Mouse (Mus musculus) neural tube, embryonic 13.5 days (tissue): Measurements from ENCODE around the gene Zfp82. TPM values are rescaled to one million over a fixed set of nuclear protein-coding genes. Genes with fewer than 3 reads are reported as not detected.
"Not testable (repeated sequence)": the region's sequence is repeated elsewhere in the genome, so short reads cannot be mapped to it uniquely, and the experiment has no call there.

ENCODE experiments used
- ATAC-seq: fragments of 200-750 bp; cut with Nextera tagmentation; 2 replicates; pipeline ENCODE4 v1.8.0; 2017; ENCODE audit warnings: low read depth, mild to moderate bottlenecking, moderate TSS enrichment, moderate library complexity
- H3K27ac ChIP-seq: fragments of 300-500 bp; sonication (generic); replicated peaks from 2 replicates; pipeline ENCODE4 v1.5.1; 2015; ENCODE audit warnings: moderate library complexity, mild to moderate bottlenecking, inconsistent platforms
- H3K27me3 ChIP-seq: fragments of 300-500 bp; sonication (generic); 2 replicates; pipeline ENCODE4 v1.6.1; 2015; ENCODE audit warnings: mild to moderate bottlenecking, inconsistent platforms
- H3K36me3 ChIP-seq: fragments of 300-500 bp; sonication (generic); 2 replicates; pipeline ENCODE4 v1.6.1; 2015; ENCODE audit warnings: mild to moderate bottlenecking, inconsistent platforms
- H3K4me1 ChIP-seq: fragments of 300-500 bp; sonication (generic); replicated peaks from 2 replicates; pipeline ENCODE4 v1.6.1; 2015; ENCODE audit warnings: inconsistent platforms
- H3K4me2 ChIP-seq: fragments of 300-500 bp; sonication (generic); 2 replicates; pipeline ENCODE4 v1.6.1; 2015; ENCODE audit warnings: inconsistent platforms, mild to moderate bottlenecking, moderate library complexity
- H3K4me3 ChIP-seq: fragments of 300-500 bp; sonication (generic); 2 replicates; pipeline ENCODE4 v1.5.1; 2015; ENCODE audit warnings: mild to moderate bottlenecking, inconsistent platforms
- H3K9ac ChIP-seq: fragments of 300-500 bp; sonication (generic); 2 replicates; pipeline ENCODE4 v1.6.1; 2015; ENCODE audit warnings: moderate library complexity, mild to moderate bottlenecking, inconsistent platforms
- H3K9me3 ChIP-seq: fragments of 300-500 bp; sonication (generic); 2 replicates; pipeline ENCODE4 v1.6.1; 2016; ENCODE audit warnings: inconsistent platforms
- WGBS: fragments of 180-500 bp; shearing (Covaris S2); methylation state at CpG from one replicate; pipeline ENCODE4 v1.1.7; 2015; 5-methylcytosine and 5-hydroxymethylcytosine counted together
- polyA plus RNA-seq: library from polyadenylated mRNA; unstranded; fragments of >200 nt; fragmentation: Nextera tagmentation; extraction: Ambion mirVana; gene quantifications from 2 replicates; pipeline ENCODE4 v1.2.1, GENCODE M21; 2015

Zfp82 gene
- polyA plus RNA-seq = 12.0 and 14.2 TPM in 2 replicates

DNA sequence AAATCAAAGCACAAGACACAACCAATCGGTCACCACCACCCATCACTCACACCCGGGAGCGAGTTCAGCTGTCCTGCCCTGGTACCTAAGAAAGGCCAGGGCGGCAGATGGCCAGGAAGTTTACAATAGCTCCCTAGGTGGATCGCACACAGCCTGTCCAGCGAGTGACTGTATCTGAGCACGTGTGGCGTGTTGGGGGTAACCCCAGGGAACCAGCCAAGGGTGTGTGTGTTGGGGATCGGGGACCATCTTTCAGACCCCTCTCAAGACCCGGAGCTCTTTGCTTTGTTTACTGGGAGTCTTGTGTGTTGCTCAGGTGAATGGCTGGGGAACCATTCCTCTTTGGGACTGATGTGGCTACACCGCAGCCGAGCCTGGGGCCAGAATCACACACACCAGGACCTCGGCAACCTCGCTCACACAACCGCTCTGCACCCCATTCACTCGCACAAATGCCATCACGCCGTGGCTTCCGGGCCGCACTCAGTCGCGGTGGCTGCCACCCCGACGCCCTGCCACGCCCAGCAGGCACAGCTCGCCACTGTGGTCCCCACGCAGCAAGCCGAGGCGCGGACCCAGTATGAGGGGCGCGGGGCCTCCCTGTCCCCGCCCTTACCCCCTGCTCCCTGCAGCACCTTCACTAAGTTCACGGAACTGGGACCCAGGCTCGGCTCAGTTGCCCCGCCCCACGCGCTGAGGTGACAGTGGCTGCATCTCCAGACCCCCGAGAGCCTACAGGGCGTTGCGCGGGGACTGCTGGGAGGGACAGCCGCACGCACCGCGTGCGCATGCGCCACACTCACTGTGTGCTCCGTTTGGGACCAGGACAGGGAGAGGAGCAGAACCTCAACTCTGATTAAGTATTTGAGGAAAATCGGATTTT, at the start of gene Zfp82:
TSS of gene Zfp82 (minus strand) at position 755 of the 883 bp plus-strand sequence.
- no peaks in the 10 kb centered on the region for H3K9me3 ChIP-seq
- WGBS = under 1% methylated on average over 50 of the region's 50 CpGs
- peak within 1 kb of the TSS; percentile 87 for H3K9ac ChIP-seq
- H3K4me3 ChIP-seq = peak within 1 kb of the TSS; percentile 80
- H3K4me1 ChIP-seq = peaks cover 14% of the 10 kb centered on the region; the same call in 1 of the 2 replicates
- peak; percentile 92 for ATAC-seq
- no peaks in the 10 kb centered on the region for H3K27me3 ChIP-seq
- H3K27ac ChIP-seq = peak within 1 kb of the TSS; percentile 90
- peaks cover 50% of the 10 kb centered on the region for H3K36me3 ChIP-seq
- peak within 1 kb of the TSS; percentile 95 for H3K4me2 ChIP-seq

DNA sequence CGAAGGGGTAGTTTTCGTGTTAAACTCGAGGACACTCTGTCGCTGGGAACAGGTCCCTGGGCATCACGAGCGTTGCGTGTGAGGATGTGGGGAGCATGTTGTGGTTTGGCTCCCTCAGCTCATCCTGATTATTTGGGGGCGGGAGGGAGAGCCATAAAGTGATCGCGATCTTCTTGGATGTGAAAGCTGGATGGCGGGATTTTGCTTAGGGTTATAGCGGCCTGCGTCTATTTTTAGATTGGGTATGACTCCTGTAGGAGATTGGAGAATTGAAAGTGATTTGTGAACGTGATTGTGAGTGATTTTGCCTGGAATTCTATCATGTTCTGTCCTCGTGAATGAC, 49.5 kb upstream of the Zfp82 start:
- Histone ChIP-seq H3K36me3 (peaks cover 18% of the 10 kb centered on the region), H3K27ac (peak overlapping the region; percentile 83), H3K9me3 (no peaks in the 10 kb centered on the region), H3K27me3 (no peaks in the 10 kb centered on the region), H3K9ac (peak overlapping the region; percentile 81), H3K4me3 (peak overlapping the region; percentile 77), H3K4me2 (peak overlapping the region; percentile 68), H3K4me1 (peaks cover 13% of the 10 kb centered on the region)
- ATAC-seq = peak; percentile 12; the same call in 1 of the 2 replicates
- 5% methylated on average over 15 of the region's 15 CpGs for WGBS

DNA sequence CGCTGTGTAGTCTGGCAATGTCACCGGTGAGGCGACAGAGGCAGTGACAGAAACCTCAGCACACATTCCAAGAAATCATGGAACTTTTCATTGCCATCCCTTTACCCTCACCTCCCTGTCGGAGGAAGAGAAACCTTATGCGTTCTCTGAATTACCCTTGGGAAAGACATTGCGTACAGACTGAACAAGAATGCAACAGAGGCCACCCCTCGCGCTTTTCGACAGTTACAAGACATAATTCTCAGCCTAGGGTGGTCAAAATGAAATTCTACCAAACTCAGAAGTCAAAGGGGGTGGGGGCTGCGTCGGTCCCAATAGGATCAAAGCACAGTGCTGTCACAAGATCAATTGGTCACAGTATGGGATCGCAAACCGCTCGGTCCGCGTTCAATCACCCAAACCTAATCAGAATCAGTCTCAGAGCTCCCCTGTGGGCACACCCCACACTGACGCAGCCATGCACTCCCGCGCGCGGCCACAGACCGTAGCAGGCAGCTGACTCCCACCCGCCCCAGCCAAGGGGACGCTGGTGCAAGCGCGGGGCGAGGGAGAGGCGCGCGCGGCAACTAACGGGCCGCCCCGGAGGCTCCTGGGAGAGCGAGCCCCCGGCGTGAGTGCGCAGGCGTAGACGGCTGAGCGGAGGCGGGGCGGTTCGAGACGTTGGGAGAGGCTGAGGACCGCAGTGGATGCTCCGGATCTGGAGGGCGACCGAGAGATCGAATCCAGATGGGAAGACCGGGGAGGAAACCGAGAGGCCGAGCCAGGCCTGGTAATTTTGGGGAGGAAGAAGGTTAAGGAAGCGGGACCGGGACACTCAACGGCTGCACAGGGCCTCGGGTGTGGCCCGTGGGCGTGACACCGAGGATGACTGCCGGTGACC, 48.8 kb upstream of the Zfp82 start, which contains the start of gene Zfp382:
TSS of gene Zfp382 (plus strand) at position 635 of the 880 bp plus-strand sequence.
- Histone ChIP-seq H3K27me3 (no peaks in the 10 kb centered on the region), H3K4me1 (peaks cover 13% of the 10 kb centered on the region), H3K36me3 (peaks cover 12% of the 10 kb centered on the region; the same call in 1 of the 2 replicates), H3K4me3 (peak within 1 kb of the TSS; percentile 77), H3K27ac (peak within 1 kb of the TSS; percentile 83), H3K9ac (peak within 1 kb of the TSS; percentile 81), H3K9me3 (0 out of 2 replicates have a peak, but pooled peaks cover under 1% of the 10 kb centered on the region), H3K4me2 (peak within 1 kb of the TSS; percentile 68)
- ATAC-seq = peak; percentile 96
- 1% methylated on average over 61 of the region's 61 CpGs for WGBS

DNA sequence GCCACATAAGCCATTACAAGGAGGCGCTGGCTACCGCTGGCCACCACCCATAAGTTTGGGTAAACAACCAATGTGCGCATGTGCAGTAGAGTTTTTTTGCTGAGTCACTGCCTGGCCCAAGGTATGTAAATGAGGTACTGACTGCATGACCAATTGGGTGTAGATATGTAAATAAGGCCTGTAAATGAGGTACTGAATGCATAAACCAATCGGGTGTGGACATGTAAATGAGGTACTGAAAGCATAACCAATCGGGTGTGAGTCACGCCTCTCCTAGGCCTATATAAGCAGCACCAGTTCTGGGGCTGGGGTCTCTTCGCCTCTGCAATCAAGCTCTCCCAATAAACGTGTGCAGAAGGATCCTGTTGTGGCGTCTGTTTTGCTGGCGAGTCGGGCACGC, 45.2 kb upstream of the Zfp82 start:
- 94% methylated on average over 12 of the region's 12 CpGs for WGBS
- not testable (repeated sequence) for ATAC-seq, H3K27ac ChIP-seq, H3K4me1 ChIP-seq, H3K4me2 ChIP-seq, H3K9me3 ChIP-seq, H3K4me3 ChIP-seq, H3K36me3 ChIP-seq, H3K9ac ChIP-seq, H3K27me3 ChIP-seq

GRCm38 (mm10) chr7:30116076-30116475, 43.4 kb upstream of the Zfp82 start:
- H3K4me2 ChIP-seq = no peak overlapping the region
- H3K9me3 ChIP-seq = 0 out of 2 replicates have a peak, but pooled peaks cover 6% of the 10 kb centered on the region
- WGBS = 97% methylated on average over 5 of the region's 5 CpGs
- no peak overlapping the region for H3K9ac ChIP-seq
- ATAC-seq = no peak
- no peak overlapping the region for H3K27ac ChIP-seq
- H3K4me1 ChIP-seq = peaks cover 1% of the 10 kb centered on the region; the same call in 1 of the 2 replicates
- no peaks in the 10 kb centered on the region for H3K36me3 ChIP-seq
- H3K4me3 ChIP-seq = no peak overlapping the region
- H3K27me3 ChIP-seq = no peaks in the 10 kb centered on the region

GRCm38 (mm10) chr7:30099297-30099696, 26.6 kb upstream of the Zfp82 start:
- no peak overlapping the region for H3K4me3 ChIP-seq
- H3K4me1 ChIP-seq = peaks cover 21% of the 10 kb centered on the region
- H3K27me3 ChIP-seq = no peaks in the 10 kb centered on the region
- no peak for ATAC-seq
- 96% methylated on average over 13 of the region's 13 CpGs for WGBS
- H3K9me3 ChIP-seq = peaks cover 18% of the 10 kb centered on the region
- H3K36me3 ChIP-seq = peaks cover 65% of the 10 kb centered on the region
- H3K9ac ChIP-seq = no peak overlapping the region
- H3K4me2 ChIP-seq = no peak overlapping the region
- H3K27ac ChIP-seq = no peak overlapping the region

DNA sequence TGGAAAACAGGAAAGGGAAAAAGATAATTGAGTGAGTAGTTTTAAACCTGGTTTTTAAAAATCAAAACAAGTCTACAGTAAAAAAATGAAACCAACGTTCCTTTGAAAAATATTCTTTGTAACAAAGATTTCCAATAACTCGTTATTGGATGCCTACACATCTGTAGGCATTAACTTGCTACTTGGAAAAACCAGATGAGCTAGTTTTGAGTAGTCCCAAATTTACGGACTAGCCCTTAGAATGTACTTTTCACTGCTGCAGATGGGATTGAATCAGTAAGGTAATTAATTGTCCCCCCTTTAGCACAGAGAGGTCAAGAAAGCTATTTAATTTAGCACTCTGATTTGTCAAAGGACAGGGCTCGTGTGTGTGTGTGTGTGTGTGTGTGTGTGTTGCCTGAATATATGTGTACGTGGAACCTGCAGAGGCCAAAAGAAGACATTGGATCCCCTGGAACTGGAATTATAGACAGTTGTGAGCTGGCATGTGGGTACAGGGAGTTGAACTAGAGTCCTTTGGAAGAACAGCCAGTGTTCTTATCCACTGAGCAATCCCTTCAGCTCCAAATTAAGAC, 22.9 kb upstream of the Zfp82 start:
- WGBS = 4% methylated on average over 5 of the region's 5 CpGs
- no peaks in the 10 kb centered on the region for H3K9me3 ChIP-seq
- H3K27ac ChIP-seq = peak overlapping the region; percentile 98
- H3K4me2 ChIP-seq = peak overlapping the region; percentile 84
- peaks cover 29% of the 10 kb centered on the region for H3K4me1 ChIP-seq
- H3K9ac ChIP-seq = peak overlapping the region; percentile 88
- no peaks in the 10 kb centered on the region for H3K27me3 ChIP-seq
- H3K36me3 ChIP-seq = peaks cover 34% of the 10 kb centered on the region
- no peak for ATAC-seq
- peak overlapping the region; percentile 62 for H3K4me3 ChIP-seq

- peak within 1 kb of the TSS; percentile 84 for H3K4me2 ChIP-seq
- WGBS = under 1% methylated on average over 26 of the region's 26 CpGs
- ATAC-seq = peak; percentile 77
These were observed 22.1 kb upstream of the Zfp82 start, which contains the start of gene Zfp260 for GRCm38 (mm10) chr7:30094646-30095429. Zfp260 (plus strand) TSS chr7:30094777.

GRCm38 (mm10) chr7:30093918-30094415, 21.3 kb upstream of the Zfp82 start:
- H3K36me3 ChIP-seq = peaks cover 17% of the 10 kb centered on the region
- peak overlapping the region; percentile 62 for H3K4me3 ChIP-seq
- peak overlapping the region; percentile 84 for H3K4me2 ChIP-seq
- peak overlapping the region; percentile 98; the same call in 1 of the 2 replicates for H3K27ac ChIP-seq
- no peaks in the 10 kb centered on the region for H3K27me3 ChIP-seq
- no peak for ATAC-seq
- WGBS = 77% methylated on average over 6 of the region's 6 CpGs
- H3K4me1 ChIP-seq = peaks cover 36% of the 10 kb centered on the region
- peak overlapping the region; percentile 88 for H3K9ac ChIP-seq
- no peaks in the 10 kb centered on the region for H3K9me3 ChIP-seq

More at GRCm38 (mm10) chr7:30094646-30095429, 22.1 kb upstream of the Zfp82 start, which contains the start of gene Zfp260:
- peaks cover 29% of the 10 kb centered on the region for H3K4me1 ChIP-seq
- H3K36me3 ChIP-seq = peaks cover 26% of the 10 kb centered on the region
- no peaks in the 10 kb centered on the region for H3K9me3 ChIP-seq
- peak within 1 kb of the TSS; percentile 98 for H3K27ac ChIP-seq
- H3K27me3 ChIP-seq = no peaks in the 10 kb centered on the region
- H3K9ac ChIP-seq = peak within 1 kb of the TSS; percentile 88
- peak within 1 kb of the TSS; percentile 62 for H3K4me3 ChIP-seq

DNA sequence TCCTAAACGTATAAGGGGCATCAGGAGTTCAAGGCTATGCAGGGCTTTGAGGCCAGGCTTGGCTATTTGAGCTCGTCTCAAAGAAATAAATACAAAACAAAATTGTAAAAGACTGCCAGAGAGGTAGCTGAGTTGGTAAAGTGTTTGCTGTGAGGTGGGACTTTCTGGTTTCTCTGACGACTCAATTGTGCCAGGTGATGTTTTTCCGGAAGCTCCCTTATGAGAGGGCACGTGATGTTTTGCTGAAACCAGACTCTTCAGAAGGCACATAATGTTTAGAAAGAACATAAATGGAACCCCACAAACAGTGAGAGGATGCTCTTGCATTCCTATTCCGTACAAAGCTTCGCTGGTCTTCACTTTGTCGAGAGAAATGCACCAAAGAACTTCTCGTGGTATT, 20.0 kb upstream of the Zfp82 start:
- no peak overlapping the region for H3K4me2 ChIP-seq
- WGBS = 86% methylated on average over 9 of the region's 9 CpGs
- no peak for ATAC-seq
- no peak overlapping the region for H3K27ac ChIP-seq
- H3K4me1 ChIP-seq = peaks cover 47% of the 10 kb centered on the region
- no peak overlapping the region for H3K9ac ChIP-seq
- no peaks in the 10 kb centered on the region for H3K9me3 ChIP-seq
- H3K27me3 ChIP-seq = no peaks in the 10 kb centered on the region
- H3K4me3 ChIP-seq = no peak overlapping the region
- peaks cover 6% of the 10 kb centered on the region for H3K36me3 ChIP-seq
